In the genomic region with DNA sequence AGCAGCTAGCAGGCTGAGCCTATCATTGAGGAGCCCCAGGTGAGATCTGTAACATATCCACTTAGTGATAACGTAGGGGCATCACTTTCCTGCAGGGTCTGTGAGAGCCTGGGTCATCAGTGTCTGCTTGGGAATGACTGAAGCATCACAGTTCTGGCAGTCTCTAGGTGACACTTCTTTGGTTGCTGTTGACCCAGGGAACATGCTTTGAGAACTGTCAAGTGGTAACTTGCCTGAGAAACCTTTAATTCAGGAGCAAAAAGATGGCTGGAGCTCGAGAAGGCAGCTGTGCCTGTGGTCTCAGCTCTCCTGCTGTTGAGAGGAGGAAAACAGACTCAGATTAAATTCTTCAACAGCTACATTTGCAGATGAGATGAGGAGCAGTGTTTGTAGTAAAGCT, we compare ENCODE assay signal across 18 mouse cellular contexts. TPM values are rescaled to one million over a fixed set of nuclear protein-coding genes. Genes with fewer than 3 reads are reported as not detected.
"Had no signal": no experiment of that assay in that cellular context is flagged by ENCODE, and none has a peak within 500 bp of the region (broad histone marks: within the 10 kb centered on the region; RNA-seq: fewer than 3 reads in every experiment).

No protein-coding gene starts in this region.

- H3K4me2 ChIP-seq: kidney, embryonic 15.5 days; limb, embryonic 13.5 days; liver, embryonic 15.5 days; neural tube, embryonic 15.5 days had no signal

- DNase-seq: kidney, postnatal 14 days; left cerebral cortex, postnatal 4 days; lung, adult 2 months; lung, postnatal 36 days; midbrain, embryonic 14.5 days; right cerebral cortex, adult 18-20 months; right cerebral cortex, postnatal 25 days had no signal

- H3K4me3 ChIP-seq: kidney, embryonic 15.5 days; limb, embryonic 13.5 days; liver, embryonic 15.5 days; midbrain, embryonic 10.5 days; myocyte; neural tube, embryonic 15.5 days had no signal

- ATAC-seq: lung, postnatal 0 days had no signal

- H3K4me1 ChIP-seq: kidney, embryonic 15.5 days; limb, embryonic 13.5 days; liver, embryonic 15.5 days; midbrain, embryonic 10.5 days; neural tube, embryonic 15.5 days had no signal

- H3K36me3 ChIP-seq: kidney, embryonic 15.5 days; limb, embryonic 13.5 days; liver, embryonic 15.5 days; midbrain, embryonic 10.5 days; neural tube, embryonic 15.5 days had no signal

- H3K27ac ChIP-seq: kidney, embryonic 15.5 days; limb, embryonic 13.5 days; liver, embryonic 15.5 days; midbrain, embryonic 10.5 days; neural tube, embryonic 15.5 days had no signal

- H3K9ac ChIP-seq: kidney, embryonic 15.5 days; limb, embryonic 13.5 days; liver, embryonic 15.5 days; neural tube, embryonic 15.5 days had no signal

- H3K9me3 ChIP-seq: kidney, embryonic 15.5 days; limb, embryonic 13.5 days; liver, embryonic 15.5 days; midbrain, embryonic 10.5 days; neural tube, embryonic 15.5 days had no signal

- H3K27me3 ChIP-seq: kidney, embryonic 15.5 days; limb, embryonic 13.5 days; liver, embryonic 15.5 days; neural tube, embryonic 15.5 days had no signal

RNA-seq across cellular contexts. Expression of gene Cxcr6, which starts 48.9 kb away (rescaled TPM):
- total RNA-seq: layer of hippocampus, adult 8-10 months; layer of hippocampus, postnatal 14 days; left cerebral cortex, adult 18-20 months; left cerebral cortex, postnatal 10 days; left cerebral cortex, postnatal 4 days had no signal
- polyA plus RNA-seq: neural tube, embryonic 15.5 days had no signal
